Mouse (Mus musculus): ENCODE results near the gene Rpl32.

GRCm38 (mm10) chr6:115772604-115773003, 35.9 kb downstream of the Rpl32 start:
- TF ChIP-seq CTCF (IDR thresholded peaks at IDR 0.05; ENCODE audit: control insufficient read depth, insufficient read depth, low read length) = 0 out of 2 replicates have a peak, but pooled peaks have one; percentile 21
- no peak for TF ChIP-seq POLR2A (IDR thresholded peaks at IDR 0.05; ENCODE audit: borderline replicate concordance, control insufficient read depth, low read depth, low read length)

All from bone marrow, adult 2 months (tissue).